Mouse (Mus musculus): ENCODE data around the gene Slc32a1. TPM values are rescaled to one million over a fixed set of nuclear protein-coding genes. Genes with fewer than 3 reads are reported as not detected.

The Slc32a1 gene
- total and polyA plus RNA-seq, 2 experiments from 2014 or later = 16.7 to 79.8 TPM

DNA sequence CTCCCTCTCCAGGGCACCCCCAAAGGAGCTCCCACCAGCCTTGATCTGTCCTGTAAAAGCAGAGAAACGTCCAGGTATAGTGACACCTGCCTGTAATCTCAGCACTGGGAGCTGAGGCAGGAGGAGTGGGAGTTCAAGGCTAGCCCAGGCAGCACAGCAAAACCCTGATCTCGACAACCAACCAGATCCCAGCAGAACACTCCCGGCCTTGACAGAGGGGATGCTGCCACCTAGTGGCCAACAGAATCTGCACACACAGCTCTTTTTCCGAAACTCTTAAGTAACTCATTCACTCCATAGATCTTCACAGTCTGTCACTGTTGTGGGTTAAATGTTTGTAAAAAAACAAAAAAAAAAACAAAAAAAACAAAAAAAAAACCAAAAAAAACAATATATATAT lies 42.4 kb downstream of the Slc32a1 start:
- no peak overlapping the region for H3K4me2 ChIP-seq (ENCODE audit: low read depth, low read length)
- ATAC-seq (peak; percentile 71), DNase-seq (ENCODE audit: low spot score) (peak; percentile 88)
- WGBS = 7% methylated on average over 4 of the region's 4 CpGs
- peak; percentile 92 for TF ChIP-seq CTCF (IDR thresholded peaks at IDR 0.05; ENCODE audit: low read depth)
- H3K9ac ChIP-seq (replicated peaks; ENCODE audit: low read length) = no peak overlapping the region
- H3K27me3 ChIP-seq (ENCODE audit: insufficient read depth, low read length) = no peaks in the 10 kb centered on the region
- no peaks in the 10 kb centered on the region for H3K9me3 ChIP-seq (ENCODE audit: low read length)
- no peak overlapping the region for H3K27ac ChIP-seq
- H3K36me3 ChIP-seq (ENCODE audit: insufficient read depth, low read length) = no peaks in the 10 kb centered on the region
- H3K4me3 ChIP-seq (ENCODE audit: low read length) = no peak overlapping the region
- no peaks in the 10 kb centered on the region for H3K4me1 ChIP-seq (ENCODE audit: insufficient read depth, low read length)

DNA sequence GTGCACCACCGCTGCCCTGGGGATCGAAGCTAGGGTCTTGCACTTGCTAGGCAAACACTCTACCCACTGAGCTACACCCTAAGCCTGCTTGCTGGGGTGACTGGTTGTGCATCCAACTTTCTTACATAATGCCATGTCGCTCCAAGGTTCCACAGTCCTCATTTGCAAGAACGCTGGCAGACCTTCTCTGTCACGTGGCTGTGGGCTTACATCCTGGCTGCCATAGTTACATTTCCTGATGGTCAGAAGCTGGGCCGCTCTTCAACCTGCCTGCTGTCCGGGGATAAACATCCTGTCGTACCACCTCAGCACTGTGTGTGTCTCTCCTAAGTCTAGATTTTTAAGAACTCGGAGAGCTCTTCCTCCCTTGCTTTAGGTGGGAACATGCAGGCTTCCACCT lies 44.1 kb downstream of the Slc32a1 start:
- no peak overlapping the region for H3K27ac ChIP-seq
- no peak overlapping the region for H3K4me3 ChIP-seq (ENCODE audit: low read length)
- ATAC-seq = no peak
- no peak overlapping the region for H3K4me2 ChIP-seq (ENCODE audit: low read depth, low read length)
- no peaks in the 10 kb centered on the region for H3K27me3 ChIP-seq (ENCODE audit: insufficient read depth, low read length)
- no peak overlapping the region for H3K9ac ChIP-seq (replicated peaks; ENCODE audit: low read length)
- no peaks in the 10 kb centered on the region for H3K4me1 ChIP-seq (ENCODE audit: insufficient read depth, low read length)
- H3K9me3 ChIP-seq (ENCODE audit: low read length) = no peaks in the 10 kb centered on the region
- TF ChIP-seq CTCF (IDR thresholded peaks at IDR 0.05; ENCODE audit: low read depth) = no peak
- 77% methylated on average over 9 of the region's 9 CpGs for WGBS
- H3K36me3 ChIP-seq (ENCODE audit: insufficient read depth, low read length) = no peaks in the 10 kb centered on the region
- DNase-seq (ENCODE audit: low spot score) = no peak

DNA sequence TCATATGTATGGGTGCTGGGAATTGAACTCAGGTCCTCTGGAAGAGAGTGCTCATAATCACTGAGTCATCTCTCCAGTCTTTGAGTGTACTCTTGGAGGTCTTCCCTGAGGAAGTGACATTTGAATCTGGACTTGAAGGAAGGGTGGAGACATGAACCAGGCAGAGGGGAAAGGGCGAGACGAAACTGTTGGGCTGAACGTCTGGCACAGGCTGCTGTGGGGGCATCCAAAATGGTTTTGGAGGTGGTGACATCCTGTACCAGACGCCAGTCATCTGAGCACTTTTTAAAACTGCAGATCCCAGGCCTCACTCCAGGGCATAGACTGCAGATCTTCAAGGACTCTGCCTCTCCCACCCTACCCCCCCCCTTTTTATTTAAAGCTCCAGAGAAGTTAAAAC lies 45.2 kb downstream of the Slc32a1 start:
- H3K4me1 ChIP-seq (ENCODE audit: insufficient read depth, low read length) = no peaks in the 10 kb centered on the region

DNA sequence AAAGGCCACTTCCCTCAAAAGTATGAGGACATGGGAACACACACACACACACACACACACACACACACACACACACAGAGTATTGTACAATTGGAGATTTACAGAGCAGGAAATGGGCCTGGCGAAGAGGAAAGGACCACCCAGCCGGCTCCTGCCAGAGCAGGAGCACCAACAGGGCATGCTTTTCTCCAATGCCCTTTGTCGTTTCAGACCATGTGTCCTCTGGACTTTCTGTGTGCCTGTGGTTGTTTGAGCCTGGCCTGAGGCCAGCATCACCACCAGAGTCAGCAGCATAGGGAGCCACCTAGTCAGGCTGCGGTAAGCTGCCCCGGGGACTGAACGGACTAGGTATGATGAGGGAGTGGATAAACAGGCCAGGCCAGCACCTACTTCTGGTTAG lies 48.3 kb downstream of the Slc32a1 start:
- WGBS = 47% methylated on average over 6 of the region's 6 CpGs
- H3K27me3 ChIP-seq (ENCODE audit: insufficient read depth, low read length) = no peaks in the 10 kb centered on the region
- no peak for TF ChIP-seq CTCF (IDR thresholded peaks at IDR 0.05; ENCODE audit: low read depth)

More for the DNA sequence above, 45.2 kb downstream of the Slc32a1 start:
- Histone ChIP-seq H3K4me2 (ENCODE audit: low read depth, low read length) (no peak overlapping the region), H3K4me3 (ENCODE audit: low read length) (no peak overlapping the region), H3K27ac (no peak overlapping the region), H3K9ac (replicated peaks; ENCODE audit: low read length) (no peak overlapping the region), H3K27me3 (ENCODE audit: insufficient read depth, low read length) (no peaks in the 10 kb centered on the region), H3K36me3 (ENCODE audit: insufficient read depth, low read length) (no peaks in the 10 kb centered on the region), H3K9me3 (ENCODE audit: low read length) (no peaks in the 10 kb centered on the region)
- 92% methylated on average over 4 of the region's 4 CpGs for WGBS
- ATAC-seq (no peak), DNase-seq (ENCODE audit: low spot score) (no peak)
- TF ChIP-seq CTCF (IDR thresholded peaks at IDR 0.05; ENCODE audit: low read depth) = no peak

DNA sequence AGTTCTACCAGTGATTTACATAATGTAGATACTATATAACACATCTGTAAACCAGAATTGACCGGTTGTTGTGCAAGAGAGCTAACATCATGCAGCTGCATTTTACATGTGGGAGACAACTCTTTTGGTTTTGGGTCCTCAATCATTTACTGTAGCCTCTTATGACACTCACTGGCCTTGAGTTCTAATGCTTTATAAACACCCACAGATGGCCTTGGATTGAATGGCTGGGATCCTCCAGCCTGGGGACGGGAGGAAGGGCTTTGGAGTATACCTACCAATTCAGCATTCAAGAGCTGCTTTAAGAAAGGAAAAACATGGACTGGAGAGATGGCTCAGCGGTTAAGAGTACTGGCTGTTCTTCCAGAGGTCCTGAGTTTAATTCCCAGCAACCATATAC lies 48.8 kb downstream of the Slc32a1 start:
- H3K9me3 ChIP-seq (ENCODE audit: low read length) = no peaks in the 10 kb centered on the region
- ATAC-seq (no peak), DNase-seq (ENCODE audit: low spot score) (no peak)
- H3K4me2 ChIP-seq (ENCODE audit: low read depth, low read length) = no peak overlapping the region
- no peaks in the 10 kb centered on the region for H3K36me3 ChIP-seq (ENCODE audit: insufficient read depth, low read length)
- no peak overlapping the region for H3K9ac ChIP-seq (replicated peaks; ENCODE audit: low read length)
- 85% methylated on average over 3 of the region's 3 CpGs for WGBS
- no peak overlapping the region for H3K4me3 ChIP-seq (ENCODE audit: low read length)
- H3K27ac ChIP-seq = no peak overlapping the region
- no peaks in the 10 kb centered on the region for H3K4me1 ChIP-seq (ENCODE audit: insufficient read depth, low read length)
- no peak for TF ChIP-seq CTCF (IDR thresholded peaks at IDR 0.05; ENCODE audit: low read depth)
- no peaks in the 10 kb centered on the region for H3K27me3 ChIP-seq (ENCODE audit: insufficient read depth, low read length)

More for the DNA sequence above, 48.3 kb downstream of the Slc32a1 start:
- Histone ChIP-seq H3K9ac (replicated peaks; ENCODE audit: low read length) (no peak overlapping the region), H3K4me2 (ENCODE audit: low read depth, low read length) (no peak overlapping the region), H3K9me3 (ENCODE audit: low read length) (no peaks in the 10 kb centered on the region), H3K4me1 (ENCODE audit: insufficient read depth, low read length) (no peaks in the 10 kb centered on the region), H3K27ac (no peak overlapping the region), H3K4me3 (ENCODE audit: low read length) (no peak overlapping the region), H3K36me3 (ENCODE audit: insufficient read depth, low read length) (no peaks in the 10 kb centered on the region)
- DNase-seq (ENCODE audit: low spot score) (peak; percentile 31), ATAC-seq (peak; percentile 51; the same call in 1 of the 2 replicates)

DNA sequence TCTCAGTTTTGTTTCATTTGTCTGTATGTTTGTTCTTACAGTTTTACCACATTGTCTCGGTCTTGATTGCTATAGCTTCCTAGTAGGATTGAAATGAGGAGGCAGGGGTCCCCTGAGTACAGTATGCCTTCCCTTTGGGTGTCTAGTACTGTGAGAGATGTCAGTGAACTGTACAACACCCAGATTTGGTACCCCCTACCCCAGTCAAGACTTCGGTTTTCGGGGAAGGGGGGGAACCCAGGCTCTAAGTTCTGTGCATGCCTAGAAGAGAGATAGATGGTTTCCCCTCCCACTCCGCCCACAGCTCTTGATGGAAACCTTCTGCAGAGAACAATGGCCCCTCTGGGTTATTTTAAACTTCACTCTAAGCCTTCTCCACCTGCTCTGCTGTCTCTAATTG lies 54.5 kb downstream of the Slc32a1 start, which contains the start of gene Ppp1r16b:
Ppp1r16b (plus strand) TSS at position 301 of the 400 bp plus-strand sequence.
- no peak within 1 kb of the TSS for H3K4me2 ChIP-seq (ENCODE audit: low read depth, low read length)
- TF ChIP-seq CTCF (IDR thresholded peaks at IDR 0.05; ENCODE audit: low read depth) = no peak
- H3K27ac ChIP-seq = no peak within 1 kb of the TSS
- peaks cover 10% of the 10 kb centered on the region for H3K4me1 ChIP-seq (ENCODE audit: insufficient read depth, low read length)
- no peaks in the 10 kb centered on the region for H3K9me3 ChIP-seq (ENCODE audit: low read length)
- ATAC-seq (no peak), DNase-seq (ENCODE audit: low spot score) (no peak)
- no peaks in the 10 kb centered on the region for H3K36me3 ChIP-seq (ENCODE audit: insufficient read depth, low read length)
- no peaks in the 10 kb centered on the region for H3K27me3 ChIP-seq (ENCODE audit: insufficient read depth, low read length)
- no peak within 1 kb of the TSS for H3K9ac ChIP-seq (replicated peaks; ENCODE audit: low read length)
- H3K4me3 ChIP-seq (ENCODE audit: low read length) = no peak within 1 kb of the TSS
- WGBS = 83% methylated on average over 4 of the region's 4 CpGs

MicroRNA genes within 50 kb of the gene (microRNA counts, 519-probe panel; counts per million panel counts)
- microRNA mmu-miR-3474 = not detected

Small RNA genes within 50 kb of the gene (microRNA-seq; reads per million reads assigned to microRNA genes)
- 0.72 to 1.9 reads per million in 2 experiments for gene Mir3474

Other genes with a start within 250 kb of the Slc32a1 start
- 134 and 169 TPM in 2 replicates for gene Snhg11, start 235.1 kb upstream of the Slc32a1 start, total RNA-seq (2014; rRNA removed)
- 521 and 663 TPM in 2 replicates for gene Snhg11, start 235.1 kb upstream of the Slc32a1 start, polyA plus RNA-seq (2015; fragmentation: Nextera tagmentation; extraction: Ambion mirVana)
- gene Ralgapb, start 200.9 kb upstream of the Slc32a1 start, total RNA-seq (2014; rRNA removed) = 44.9 and 66.1 TPM in 2 replicates
- gene Ralgapb, start 200.9 kb upstream of the Slc32a1 start, polyA plus RNA-seq (2015; fragmentation: Nextera tagmentation; extraction: Ambion mirVana) = 16.3 and 17.8 TPM in 2 replicates
- gene Adig, start 108.2 kb upstream of the Slc32a1 start, total RNA-seq (2014; rRNA removed) = not detected in 2 replicates
- gene Adig, start 108.2 kb upstream of the Slc32a1 start, polyA plus RNA-seq (2015; fragmentation: Nextera tagmentation; extraction: Ambion mirVana) = not detected in 2 replicates
- gene Arhgap40, start 98.0 kb upstream of the Slc32a1 start, total RNA-seq (2014; rRNA removed) = 1.4 and 2.4 TPM in 2 replicates
- gene Arhgap40, start 98.0 kb upstream of the Slc32a1 start, polyA plus RNA-seq (2015; fragmentation: Nextera tagmentation; extraction: Ambion mirVana) = 0.64 and 1.0 TPM in 2 replicates
- 18.0 and 25.4 TPM in 2 replicates for gene Actr5, start 14.1 kb downstream of the Slc32a1 start, total RNA-seq (2014; rRNA removed)
- 8.0 and 8.6 TPM in 2 replicates for gene Actr5, start 14.1 kb downstream of the Slc32a1 start, polyA plus RNA-seq (2015; fragmentation: Nextera tagmentation; extraction: Ambion mirVana)
- 25.9 and 32.4 TPM in 2 replicates for gene Ppp1r16b, start 54.6 kb downstream of the Slc32a1 start, total RNA-seq (2014; rRNA removed)
- gene Ppp1r16b, start 54.6 kb downstream of the Slc32a1 start, polyA plus RNA-seq (2015; fragmentation: Nextera tagmentation; extraction: Ambion mirVana) = 29.7 and 30.3 TPM in 2 replicates
- gene Fam83d, start 157.3 kb downstream of the Slc32a1 start, total RNA-seq (2014; rRNA removed) = 12.0 and 18.8 TPM in 2 replicates
- gene Fam83d, start 157.3 kb downstream of the Slc32a1 start, polyA plus RNA-seq (2015; fragmentation: Nextera tagmentation; extraction: Ambion mirVana) = 6.7 and 9.2 TPM in 2 replicates
- 23.8 and 30.7 TPM in 2 replicates for gene Dhx35, start 184.0 kb downstream of the Slc32a1 start, total RNA-seq (2014; rRNA removed)
- gene Dhx35, start 184.0 kb downstream of the Slc32a1 start, polyA plus RNA-seq (2015; fragmentation: Nextera tagmentation; extraction: Ambion mirVana) = 10.0 and 10.8 TPM in 2 replicates